Mouse (Mus musculus) stomach, postnatal 0 days (tissue): ENCODE data around the gene Mef2a.

Experiments used
- CTCF ChIP-seq: IDR thresholded peaks from 2 replicates; pipeline ENCODE4 v1.5.1; 2016; ENCODE audit warnings: antibody characterized with exemption, low read depth, mild to moderate bottlenecking, moderate library complexity
- EP300 ChIP-seq: optimal IDR thresholded peaks from 2 replicates; pipeline ENCODE3; 2016; ENCODE audit warnings: antibody characterized with exemption

DNA sequence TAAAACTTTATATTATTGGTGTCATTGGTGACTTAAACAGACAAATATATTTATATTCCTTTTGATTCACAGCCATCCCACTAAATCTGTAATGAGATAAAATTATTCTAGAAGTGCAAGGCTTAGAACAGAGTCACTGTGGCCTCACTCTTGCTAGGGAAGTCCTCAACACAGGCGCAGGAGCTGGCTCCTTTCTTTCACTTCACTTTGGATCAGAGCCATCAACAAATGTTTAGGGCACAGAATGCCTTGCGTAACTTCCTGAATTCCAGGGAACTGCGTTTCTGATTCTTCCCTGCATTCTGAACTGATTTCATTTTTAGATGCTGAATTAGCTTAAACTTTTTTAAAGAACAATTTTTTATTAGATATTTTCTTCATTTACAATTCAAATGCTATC, 130.7 kb downstream of the Mef2a start:
- TF ChIP-seq CTCF: no peak
- TF ChIP-seq EP300: no peak
